Mouse (Mus musculus) monocyte, adult 5-6 weeks (primary cell): ENCODE measurements around the gene Htra3. TPM values are rescaled to one million over a fixed set of nuclear protein-coding genes. Genes with fewer than 3 reads are reported as not detected.

Experiments
- ATAC-seq: fragments of 153-309, 156-312 bp; replicated peaks from 2 replicates; pipeline ENCODE4 v1.8.0; 2017; ENCODE audit warnings: mild to moderate bottlenecking; ENCODE audit not compliant: low TSS enrichment, insufficient number of reproducible peaks, severe bottlenecking, poor library complexity, low FRiP score
- total RNA-seq: library from RNA; stranded (forward); fragments of 200-1000, 200-491, 200-594 nt; gene quantifications from 3 replicates; pipeline ENCODE4 v1.2.3, GENCODE M21; 2017

Gene Htra3
- not detected in 3 replicates for total RNA-seq

DNA sequence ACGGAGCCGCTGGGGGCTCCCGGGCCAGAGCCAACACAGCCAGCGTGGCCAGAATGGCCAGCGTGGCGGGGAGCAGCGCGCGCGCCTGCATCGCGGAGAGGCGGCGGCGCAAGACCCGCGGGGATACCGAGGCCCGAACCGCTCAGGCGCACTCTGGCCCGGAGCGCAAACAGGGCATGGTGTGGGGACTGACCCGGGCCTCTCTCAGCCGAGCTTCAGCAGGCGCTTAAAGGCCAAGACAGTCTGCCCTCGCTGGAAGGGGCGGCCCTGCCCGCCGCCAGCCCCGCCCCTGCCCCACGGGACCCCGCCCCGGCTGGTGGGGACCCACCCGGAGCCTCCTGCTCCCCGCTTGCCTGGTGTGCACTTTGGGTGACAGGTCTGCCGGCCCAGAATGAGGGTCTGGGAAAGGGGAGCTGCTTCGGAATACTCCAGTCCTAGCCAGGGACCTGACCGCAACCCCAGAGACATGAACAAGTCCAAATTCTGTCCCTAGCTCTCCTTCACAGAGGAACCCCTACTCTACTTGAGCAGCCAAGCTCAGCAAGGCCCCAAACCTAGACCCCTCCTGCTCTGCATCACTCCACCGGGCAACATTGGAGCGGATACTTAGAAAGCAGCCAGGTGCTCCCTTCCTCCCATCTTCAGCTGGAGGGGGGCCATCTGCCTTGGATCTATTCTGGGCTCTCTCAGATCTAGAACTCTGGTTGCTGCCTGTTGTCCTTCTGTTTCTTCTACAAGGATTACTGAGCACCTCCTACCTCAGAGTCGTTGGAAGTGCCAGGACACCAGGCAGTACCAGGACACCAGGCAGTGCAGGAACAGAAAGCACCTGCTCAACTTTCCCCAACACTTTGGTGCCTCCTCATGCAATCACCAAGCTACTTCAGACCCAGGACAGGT, at the start of gene Htra3:
Htra3 (minus strand) TSS at position 527 of the 900 bp plus-strand sequence.
- no peak for ATAC-seq

DNA sequence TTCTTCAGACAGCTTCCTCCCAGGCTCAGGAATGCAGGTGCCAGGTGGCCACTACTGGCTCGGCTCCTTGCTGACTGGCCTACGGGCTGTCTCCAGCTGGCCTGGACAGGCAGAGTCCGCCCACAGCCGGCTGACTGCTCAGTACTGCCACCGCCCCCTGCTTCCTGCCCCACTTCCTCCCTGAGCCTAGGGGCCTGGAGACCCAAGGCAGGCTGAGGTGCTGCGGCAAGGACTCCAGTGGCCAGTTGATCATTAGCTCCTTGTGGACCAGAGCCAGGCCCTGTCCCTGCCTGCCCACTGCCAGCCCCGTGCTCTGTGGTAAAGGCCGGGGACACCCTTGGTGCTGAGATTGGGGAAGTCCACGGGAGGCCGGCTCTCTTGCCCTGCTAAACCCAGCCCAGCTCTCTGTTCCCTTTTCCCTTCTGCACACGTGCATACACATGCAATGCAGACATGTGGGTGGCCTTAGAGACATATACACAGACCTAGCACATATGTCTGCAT, 49.4 kb upstream of the Htra3 start:
- peak; percentile 89 for ATAC-seq

DNA sequence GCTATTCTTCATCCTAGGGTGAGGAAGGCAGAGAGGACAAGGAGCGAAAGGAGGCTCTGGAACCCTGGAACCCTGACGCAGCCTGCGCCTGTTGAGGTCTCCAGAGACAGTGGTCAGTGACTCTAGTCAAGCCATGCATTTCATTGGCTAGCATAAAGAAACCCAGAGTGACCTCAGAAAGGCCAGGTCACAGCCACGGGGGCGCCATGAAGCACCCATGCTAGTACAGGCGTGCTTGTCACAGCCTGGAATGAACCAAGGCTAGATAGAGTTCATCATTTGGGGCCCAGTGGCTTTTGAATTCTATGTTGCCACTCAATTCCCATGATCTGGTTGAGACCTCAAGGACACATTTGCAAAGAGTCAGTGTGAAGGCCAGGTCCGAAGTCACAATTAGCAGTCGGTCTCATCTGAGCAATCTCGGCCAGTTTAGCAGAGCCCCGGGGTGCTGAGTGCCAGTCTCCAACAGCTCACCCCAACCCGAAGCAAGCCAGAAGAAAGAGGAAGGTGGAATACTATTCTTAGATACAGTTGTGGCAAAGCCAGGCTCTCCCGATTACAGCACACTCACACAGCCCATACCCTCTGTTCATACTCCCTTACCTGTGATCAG, 48.9 kb upstream of the Htra3 start:
- peak; percentile 34 for ATAC-seq

DNA sequence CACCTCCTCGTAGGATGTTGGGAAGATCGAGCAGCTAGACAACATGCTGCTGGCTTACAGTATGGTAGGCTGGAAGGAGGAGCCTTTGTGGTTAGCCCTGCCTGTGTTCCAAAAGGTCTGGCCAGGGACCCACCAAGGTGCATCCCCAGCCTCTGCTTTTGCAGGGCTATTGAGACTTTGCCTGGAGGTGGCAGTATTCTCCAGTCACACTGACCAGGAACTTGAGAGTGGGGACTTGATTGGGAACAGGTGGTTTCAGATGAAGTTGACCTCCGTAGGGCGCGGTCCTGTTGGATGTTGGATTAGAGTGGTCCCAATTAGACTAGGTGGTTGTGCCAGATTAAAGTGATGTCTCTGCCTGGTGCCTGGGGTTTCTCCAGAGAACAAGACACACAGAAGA, 47.9 kb upstream of the Htra3 start:
- no peak for ATAC-seq

DNA sequence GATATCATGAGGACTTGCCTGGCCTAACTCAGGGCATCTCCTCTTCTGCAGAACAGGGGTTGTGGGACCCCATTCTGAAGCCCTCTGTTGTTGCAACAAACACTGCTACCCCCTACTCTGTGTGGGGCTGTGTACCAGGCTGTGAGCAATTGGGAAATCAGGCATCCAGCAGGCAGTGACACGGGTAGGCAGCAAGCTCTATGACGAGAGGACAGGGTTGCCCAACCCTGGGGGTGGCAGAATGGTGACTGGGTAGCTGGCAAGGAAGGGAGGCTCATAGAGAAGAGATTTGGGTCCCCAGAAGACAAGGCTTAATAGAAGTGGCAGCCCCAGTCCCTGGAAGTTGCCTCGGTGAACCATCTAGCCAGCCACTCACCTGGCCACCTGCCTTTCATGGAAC, 46.3 kb upstream of the Htra3 start:
- ATAC-seq = no peak

DNA sequence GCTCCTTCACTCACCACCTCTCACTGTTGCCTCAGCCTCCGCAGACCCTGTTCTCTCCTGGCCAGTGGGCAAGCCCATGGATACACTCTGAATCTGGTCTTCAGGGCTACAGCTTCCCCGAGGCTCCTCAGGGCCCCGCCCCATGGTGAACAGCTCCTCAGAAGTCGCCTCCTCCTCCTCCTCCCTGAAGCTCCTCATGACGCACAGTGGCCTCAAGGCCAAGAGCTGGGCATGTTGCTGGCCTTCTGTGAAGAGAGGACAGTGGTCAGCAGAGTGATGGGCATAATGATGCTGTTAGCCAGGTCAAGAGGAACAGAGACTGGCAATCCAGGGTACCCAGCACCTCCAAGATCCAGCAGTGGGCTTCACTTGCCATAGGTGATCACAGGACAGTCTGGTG, 44.3 kb upstream of the Htra3 start:
- no peak for ATAC-seq

DNA sequence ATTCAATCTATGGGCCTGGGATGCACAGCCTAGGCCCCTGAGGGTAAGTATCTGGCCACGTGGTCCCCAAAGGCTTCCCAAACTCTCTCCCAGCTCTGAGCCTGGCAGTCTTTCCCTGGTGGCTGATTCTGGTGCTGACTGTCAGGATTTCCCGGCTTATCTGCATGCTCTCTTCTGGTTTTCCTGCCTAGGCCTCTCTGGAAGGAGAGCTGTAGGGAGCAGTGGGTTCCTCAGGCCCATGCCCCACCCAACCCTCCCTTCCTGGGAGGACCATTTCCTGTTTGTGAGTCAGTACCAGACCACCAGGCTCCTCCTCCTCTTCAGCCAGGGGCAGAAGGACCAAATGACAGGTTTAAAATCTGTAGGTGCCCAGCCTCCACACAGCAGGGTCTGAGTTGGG, 43.1 kb upstream of the Htra3 start:
- ATAC-seq = no peak

DNA sequence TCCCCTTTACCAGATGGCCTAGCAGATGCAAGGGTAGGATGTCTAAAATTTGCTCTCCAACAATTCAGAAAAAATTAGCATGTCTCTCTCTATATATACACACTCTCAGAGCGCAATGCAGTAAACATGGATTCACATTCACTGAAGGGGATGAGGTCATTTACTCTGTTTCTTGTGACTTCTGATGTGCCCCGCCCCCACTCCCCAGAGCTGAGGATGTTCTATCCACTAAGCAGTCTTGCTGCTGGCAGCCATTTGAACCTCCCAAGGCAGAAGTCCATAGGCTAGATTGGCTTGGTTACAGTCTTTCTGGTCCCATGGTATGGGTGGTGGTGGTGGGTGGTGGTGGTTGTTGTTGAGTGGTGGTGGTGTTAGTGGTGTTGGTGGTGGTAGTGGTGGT, 42.4 kb upstream of the Htra3 start:
- ATAC-seq = no peak

DNA sequence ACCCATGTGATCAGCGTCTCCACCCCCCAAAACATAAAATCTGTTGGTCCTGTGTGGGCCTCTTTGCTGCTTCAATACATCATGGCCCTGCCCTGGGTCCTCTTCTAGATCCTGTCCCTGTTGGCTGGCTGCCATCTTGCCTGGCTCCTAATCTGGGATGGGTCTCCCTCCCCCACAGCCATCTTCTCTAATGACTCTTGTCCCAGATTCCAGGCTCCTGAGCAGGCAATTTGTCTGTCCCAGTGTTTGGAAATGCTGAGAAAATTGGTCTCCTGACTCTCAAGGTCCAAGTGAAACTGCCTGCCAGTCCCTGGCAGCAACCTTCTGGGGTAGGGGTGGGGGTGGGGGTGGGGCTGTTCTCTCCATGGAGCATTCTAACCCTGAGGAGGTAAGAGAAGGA, 40.3 kb upstream of the Htra3 start:
- ATAC-seq = no peak

DNA sequence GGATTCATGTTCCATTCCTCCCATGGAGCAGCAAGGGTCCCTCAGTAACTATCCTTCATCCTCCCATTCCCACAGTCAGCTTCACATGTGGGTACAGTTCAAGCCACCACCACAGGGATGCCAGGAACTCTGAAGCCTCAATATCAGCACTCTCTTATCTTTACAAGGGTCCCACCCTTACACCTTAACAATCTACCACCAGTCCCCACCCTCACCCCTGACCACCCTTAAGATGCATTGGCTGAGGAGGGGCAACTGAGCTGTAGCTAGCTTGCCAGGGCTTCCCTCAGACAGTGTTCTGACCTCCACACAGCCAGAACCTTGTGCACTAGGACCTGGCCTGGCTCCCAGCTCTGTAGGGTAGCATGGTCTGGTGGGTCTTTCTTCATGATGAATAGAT, 39.8 kb upstream of the Htra3 start:
- ATAC-seq = no peak

DNA sequence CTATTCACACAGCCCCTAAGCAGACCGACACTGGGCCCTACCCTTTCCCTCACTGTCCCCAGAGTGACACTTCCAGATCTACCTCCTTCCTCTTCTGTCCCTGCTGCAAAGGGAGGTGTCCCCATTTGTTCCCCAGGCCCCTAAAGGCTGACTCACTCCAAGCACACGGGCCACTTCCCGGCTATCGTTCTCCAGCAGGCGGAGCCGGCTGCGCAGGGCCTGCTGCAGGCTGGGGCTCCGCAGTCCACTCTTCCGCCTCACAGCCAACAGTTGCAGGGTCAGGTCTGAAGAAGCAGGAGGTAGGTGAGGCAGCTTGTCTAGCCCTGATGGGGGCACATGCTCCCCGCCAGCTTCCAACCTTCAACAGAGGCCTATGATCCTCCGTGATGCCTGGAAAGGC, 39.2 kb upstream of the Htra3 start:
- no peak for ATAC-seq

DNA sequence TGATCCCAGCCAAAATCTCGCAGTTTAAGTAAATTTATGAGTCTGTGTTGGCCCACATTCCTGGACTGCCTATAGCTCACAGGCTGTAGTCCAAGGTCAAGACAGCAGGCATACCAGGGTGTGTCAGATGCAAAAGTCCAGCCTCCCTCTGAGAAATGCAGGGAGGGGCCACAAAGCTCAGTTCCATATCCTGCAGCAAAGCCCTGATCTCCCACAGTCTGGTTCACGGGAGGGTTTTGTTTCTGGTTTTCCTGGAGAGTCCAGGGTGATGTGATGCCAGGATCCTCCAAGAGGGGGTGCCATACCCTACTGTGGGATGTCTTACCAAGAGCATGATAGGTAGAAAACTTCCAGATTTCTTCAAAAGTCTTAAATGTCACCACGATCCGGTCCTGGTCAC, 38.4 kb upstream of the Htra3 start:
- no peak for ATAC-seq

DNA sequence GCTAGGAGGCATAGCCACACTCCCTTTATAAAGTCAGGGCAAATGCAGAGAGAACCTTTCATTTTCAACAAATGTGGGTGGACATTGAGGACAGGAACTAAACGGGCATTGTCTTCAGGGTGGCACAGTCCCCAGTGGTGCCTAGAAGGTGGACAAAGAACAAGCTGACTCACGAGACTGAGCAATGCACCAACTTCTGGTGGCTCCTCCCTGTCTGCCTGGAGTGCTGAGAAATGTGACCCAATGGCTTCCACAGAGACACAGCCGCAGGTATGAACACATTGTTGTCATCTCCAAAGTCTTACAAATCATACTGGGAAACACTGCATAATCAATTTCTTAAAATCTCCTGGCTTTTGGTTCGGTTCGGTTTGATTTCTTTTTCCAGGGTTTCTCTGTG, 37.9 kb upstream of the Htra3 start:
- no peak for ATAC-seq

DNA sequence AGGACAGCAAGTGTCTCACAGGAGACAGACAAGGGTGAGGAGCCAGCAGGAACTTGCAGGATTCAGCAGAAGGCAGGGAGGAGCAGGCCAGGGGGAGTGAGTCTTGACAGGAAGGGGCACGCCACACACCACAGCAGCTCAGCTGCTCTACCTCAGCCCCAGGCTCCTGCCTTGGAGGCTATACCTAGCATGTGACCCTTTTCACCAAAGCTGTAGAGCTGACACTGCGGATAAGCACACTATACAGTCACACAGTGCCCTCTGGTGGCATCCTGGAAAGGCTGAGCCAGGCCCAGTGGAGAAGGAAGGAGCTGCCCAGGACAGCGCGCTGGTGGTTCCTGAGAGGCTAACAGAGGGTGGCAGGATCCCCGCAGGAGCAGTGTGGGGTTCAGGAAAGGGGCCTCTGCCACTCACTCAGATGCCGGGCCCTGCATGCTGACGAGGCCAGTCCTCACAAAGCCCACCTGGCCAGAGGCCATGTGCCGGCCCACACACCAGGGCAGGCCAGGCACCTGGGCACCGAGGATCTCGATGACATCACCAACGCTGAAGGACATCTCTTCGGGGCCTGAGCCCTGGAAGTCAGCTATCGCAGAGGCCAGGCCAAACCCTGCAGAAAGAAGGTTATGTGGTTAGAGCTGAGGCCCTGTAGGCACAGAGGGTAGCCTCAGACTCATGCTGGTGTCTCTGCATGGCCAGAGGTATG, 34.2 kb upstream of the Htra3 start:
- ATAC-seq = peak; percentile 48; the same call in 1 of the 2 replicates

DNA sequence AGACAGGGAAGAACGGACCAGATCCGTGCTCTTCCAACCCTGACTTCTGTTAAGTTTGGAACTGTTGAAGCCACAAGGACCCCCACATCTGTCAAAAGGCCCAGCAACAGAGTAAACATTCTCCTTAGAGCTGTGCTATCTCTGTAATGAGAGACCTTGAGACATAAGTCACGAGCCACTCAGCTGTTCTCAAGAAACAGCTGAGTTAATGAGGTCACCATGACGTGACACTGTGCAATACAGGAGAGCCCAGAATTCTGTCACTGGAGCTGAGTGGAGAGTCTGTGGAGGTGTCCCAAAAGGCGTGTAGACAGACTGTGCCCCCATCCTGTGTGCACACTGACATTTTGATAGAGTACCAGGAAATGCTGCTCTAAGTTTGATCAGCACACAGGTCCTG, 32.9 kb upstream of the Htra3 start:
- no peak for ATAC-seq

DNA sequence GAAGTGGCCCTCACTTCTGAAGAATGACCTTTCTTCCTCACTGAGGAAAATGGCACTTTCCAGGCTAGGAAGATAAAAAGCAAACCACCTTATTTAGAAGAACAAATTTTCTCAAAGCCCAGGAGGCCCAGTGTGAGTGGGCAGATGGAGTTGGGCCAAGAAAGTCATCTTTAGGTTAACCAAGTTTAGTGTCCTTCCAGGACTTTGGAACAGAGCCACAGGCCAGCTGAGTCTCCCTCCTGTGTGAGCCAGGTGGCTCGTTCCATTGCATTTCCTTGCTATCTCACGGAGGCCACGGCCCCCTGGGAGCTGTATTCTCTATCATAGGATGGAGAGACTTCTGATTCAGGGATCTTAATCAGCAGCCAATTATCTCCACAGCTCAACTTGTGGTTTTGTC, 31.3 kb upstream of the Htra3 start:
- ATAC-seq = no peak

DNA sequence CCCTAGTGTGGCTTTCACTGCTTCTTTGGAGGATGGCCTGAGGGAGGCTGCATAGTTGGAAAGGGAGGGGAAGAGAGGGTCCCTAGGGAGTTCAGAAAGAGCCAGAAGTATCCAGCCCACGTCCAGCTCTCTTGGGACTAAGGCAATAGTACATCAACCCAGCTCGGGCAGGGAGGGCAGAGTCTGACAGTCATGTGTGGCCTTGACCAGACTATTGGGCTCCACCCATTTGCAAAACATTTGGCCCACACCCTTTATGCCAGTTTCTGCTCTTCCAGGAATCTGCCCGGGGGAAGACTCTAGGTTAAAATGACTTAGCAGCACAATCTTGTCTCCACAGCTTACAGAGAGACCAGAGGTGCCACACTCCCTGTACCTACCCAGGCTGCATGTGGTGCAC, 30.9 kb upstream of the Htra3 start:
- no peak for ATAC-seq

DNA sequence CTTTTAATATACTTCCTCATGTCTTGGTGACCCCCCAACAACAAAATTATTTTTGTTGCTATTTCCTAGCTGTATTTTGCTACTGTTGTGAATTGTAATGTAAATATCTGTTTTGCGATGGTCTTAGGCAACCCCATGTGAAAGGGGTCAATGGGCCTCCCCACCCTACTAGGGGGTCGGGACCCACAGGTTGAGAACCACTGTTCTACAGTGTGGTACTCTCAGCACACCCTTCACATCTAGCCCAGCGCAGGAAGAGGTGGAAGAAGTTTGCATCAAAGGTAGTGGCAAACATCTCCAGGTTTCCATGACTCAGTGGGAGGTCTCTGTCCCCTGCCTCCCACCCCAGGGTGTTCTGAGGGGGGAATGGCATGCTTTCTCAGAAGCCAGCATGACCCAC, 25.8 kb upstream of the Htra3 start:
- no peak for ATAC-seq

DNA sequence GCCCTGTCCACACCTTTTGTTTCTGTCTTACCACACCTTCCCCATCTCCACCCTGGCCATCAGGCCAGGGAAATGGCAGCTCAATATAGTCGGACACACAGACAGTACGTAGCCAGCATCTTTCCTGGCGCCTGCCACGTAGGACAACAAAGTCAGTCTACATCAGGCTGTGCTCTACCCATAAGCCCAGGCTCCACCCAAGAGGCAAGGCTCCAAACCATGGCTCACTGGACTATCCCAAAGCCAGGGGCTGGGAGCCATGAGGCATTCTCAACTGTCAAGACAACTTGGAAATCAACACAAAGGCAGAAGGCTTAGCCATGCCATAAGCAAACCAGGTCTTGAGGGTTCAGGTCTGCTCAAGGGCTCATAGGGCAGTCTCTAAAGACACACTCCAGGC, 24.2 kb upstream of the Htra3 start:
- ATAC-seq = no peak

DNA sequence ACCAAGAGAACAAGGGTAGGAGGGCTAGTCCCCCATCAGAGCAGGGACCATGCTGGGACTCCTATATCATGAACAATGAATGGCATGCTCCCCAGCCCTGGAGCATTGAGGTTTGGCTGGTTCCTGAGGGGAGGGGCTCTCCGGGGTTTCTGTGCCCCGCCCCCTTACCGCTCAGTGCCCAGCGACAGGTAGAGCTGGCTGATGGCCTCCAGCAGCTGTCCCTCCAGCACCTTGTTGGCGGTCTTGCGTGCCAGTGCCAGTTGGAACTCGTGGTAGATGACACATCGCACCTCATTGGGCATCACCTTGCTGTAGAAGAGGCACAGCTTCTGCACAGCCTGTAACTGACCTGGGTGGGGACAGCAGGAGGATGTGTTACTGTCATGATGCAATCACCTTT, 23.6 kb upstream of the Htra3 start:
- no peak for ATAC-seq
